Mouse (Mus musculus) CD4-positive, CD25-positive, alpha-beta regulatory T cell, adult 9 weeks (primary cell): Measurements from ENCODE around the gene Prpf6. TPM values are rescaled to one million over a fixed set of nuclear protein-coding genes. Genes with fewer than 3 reads are reported as not detected.

Experiments
- polyA plus RNA-seq: library from polyadenylated mRNA; unstranded; fragments of 100-300 nt; shearing (Covaris generic); gene quantifications from one replicate; pipeline ENCODE4 v1.2.1, GENCODE M21; 2017

The Prpf6 gene
- 102 TPM for polyA plus RNA-seq

DNA sequence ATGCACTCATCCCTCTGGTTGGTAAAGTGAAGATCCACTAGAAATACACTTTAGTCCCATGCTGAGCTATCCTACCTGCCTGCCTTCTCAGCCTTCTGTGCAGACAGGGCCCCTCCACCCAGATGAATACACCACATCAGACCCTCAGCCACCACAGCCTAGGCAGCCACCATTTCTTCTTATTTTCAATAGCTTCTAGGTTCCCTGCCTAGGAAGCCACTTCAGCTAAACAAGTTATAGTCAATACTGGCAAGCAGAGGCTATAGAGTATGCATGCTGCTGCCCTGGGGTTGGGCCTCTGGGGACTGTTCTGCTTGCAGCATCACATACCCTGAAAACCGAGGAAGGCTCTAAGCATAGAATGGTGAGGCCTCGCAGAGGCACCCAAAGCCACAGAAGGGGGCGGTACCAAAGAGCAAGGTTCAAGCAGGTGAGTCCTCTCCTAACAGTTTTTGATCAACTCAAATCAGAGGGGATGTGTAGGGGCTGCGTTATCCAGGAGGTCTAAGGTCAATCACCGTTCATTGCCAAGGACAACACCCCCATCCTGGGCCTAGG lies at the start of gene Prpf6:
TSS of gene Prpf6 (plus strand) at position 341 of the 558 bp plus-strand sequence.

DNA sequence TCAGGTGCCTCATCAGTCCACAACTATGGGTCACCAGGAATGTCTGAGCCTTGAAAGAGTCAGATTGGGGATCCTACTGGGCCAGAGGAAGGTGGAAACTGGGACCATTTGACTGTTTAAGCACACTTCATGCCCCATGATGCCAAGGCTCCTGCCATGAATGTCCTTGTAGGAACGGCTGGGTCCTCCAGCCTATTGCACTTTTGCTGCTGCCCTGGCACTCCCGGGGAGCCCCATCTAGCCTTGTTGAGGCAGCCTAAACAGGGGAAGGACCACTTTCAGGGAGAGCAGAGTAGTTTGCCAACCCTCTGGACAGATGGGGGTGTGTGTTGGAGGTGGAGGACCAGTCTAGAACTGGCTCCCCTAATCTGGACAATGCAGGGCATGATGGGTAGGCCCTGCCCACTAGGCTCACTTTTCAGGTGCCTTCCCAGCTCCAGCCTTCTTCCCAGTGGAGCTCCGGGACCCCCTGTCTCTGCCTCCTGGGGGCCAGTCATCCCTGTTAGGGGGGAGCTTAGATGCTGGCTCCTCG lies 7.2 kb upstream of the Prpf6 start, which contains the start of gene Uckl1:
TSS of gene Uckl1 (minus strand) at position 482 of the 532 bp plus-strand sequence.

DNA sequence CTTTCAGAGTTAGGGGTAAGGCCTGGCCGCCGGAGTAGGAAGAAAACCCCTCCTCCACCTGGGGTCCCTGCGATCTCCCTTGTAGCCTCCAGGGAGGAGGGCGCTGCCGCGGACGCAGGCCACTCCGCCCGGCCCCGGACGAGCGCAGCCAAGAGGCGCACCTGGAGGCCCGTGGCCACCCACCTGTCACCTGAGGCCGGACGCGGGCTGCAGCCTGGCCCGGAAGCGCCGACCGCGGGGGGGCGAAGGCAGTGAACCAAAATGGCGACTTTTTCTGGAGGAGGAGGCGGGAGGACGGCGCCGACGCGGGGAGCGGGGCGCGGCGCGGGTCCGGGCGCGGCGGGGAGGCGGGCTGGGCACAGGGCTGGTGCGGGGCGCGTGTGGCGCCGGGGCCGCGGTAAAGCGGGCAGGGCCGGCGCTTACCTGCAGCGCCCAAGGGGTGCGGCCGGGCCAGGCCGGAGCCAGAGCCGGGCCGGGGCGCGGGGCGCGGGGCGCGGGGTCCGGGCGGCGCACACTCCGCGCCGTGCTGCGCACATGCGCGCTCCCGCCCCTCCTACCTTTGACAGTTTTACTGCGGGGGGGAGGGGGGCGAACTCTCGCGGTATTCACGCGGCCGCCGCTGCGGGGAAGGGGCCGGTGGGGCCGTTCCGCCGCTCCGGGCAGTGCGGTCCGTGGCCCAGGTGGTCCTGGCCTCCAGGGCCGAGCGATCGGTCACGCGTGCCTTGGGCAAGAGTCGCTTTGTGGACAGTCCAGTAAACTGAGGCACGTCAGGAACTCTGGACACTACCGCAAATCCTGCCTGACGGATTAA lies 768 bp downstream of the Prpf6 start, which contains the start of gene Zfp512b:
TSS of gene Zfp512b (minus strand) at position 573 of the 811 bp plus-strand sequence.

DNA sequence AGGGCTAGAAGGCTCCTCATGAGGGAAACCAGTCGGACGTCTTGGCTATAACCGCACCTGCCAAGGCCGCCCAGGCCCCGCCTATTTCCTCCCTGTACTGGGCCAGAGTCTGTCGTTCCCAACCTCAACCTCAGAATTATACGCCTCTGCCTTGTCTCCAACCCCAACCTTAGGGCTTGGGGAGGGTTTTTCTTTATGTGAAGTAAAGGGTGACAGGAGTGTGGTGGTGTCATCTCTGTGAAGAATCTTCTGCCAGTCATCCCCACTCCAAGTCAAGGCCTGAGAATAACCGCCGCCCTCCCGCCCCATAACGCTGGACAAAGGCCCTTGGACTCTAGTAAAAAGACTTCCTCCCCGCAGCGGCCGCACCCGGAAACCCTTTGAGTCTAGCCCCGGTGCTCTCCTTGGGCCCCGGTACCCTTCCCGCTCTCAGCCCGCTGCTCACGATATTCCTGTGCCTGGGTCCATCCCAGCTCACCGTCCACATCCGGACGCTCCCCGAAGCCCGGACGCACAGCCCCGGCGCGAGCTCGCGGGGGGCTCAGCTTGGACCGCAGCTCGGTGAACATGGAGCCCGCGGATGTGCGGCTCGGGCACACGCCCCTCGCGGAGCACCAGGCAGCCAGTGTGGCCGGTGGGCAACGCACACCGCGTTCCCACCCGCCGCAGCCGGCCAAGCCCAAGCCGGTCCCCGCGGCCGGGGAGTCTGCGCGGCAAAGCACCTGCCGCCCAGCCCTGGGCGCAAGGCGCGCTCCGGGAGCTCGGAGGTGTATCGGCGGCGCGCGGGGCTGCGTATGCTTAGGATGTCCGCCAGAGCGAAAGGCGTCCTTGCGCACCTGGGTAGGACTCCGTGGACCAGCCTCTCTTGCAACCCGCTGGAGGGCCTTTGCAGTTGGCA lies 7.0 kb downstream of the Prpf6 start, which contains the start of gene Samd10:
TSS of gene Samd10 (minus strand) at position 759 of the 898 bp plus-strand sequence.

DNA sequence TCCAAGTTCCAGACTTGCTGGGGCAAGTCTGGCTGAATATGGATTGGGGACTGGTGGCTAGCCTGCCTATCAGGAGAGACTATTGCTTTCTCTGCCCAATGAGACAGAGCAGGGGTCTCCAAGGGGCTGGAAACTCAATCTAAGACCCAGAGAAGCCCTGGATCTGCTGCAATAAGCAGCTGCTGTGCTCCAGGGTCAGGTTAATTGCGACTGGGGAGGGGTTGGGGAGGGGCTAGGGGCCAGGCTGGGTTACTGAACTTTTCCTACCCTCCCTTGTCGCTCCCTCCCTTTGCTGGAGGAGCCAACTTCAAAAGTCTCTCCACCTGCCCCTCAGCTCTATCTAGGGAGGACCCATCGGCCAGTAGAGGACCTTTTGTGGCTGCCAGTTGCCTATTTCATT lies 65.1 kb downstream of the Prpf6 start, which contains the start of gene Gm29797:
TSS of gene Gm29797 (plus strand) at position 301 of the 400 bp plus-strand sequence.

DNA sequence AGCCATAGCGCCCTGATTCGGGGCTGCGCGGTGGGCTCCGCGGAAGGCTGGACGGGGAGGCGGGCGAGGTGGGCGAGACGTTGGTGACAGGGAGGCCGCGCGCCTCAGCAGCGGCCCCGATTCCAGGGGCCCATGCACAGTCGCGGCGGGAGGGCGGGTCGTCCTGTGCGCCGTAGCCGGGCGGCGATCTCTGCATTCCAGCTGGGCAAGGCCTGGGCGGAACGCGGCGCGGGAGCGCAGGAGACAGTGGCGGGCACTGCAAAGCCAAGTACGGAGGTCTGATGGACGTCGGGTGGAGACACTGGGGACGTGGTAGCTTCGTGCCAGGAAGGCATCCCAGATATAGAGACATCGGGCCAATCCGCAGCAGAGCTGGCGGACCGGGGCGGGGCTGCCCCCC lies 79.7 kb downstream of the Prpf6 start, which contains the start of gene Sox18:
TSS of gene Sox18 (minus strand) at position 315 of the 400 bp plus-strand sequence.

DNA sequence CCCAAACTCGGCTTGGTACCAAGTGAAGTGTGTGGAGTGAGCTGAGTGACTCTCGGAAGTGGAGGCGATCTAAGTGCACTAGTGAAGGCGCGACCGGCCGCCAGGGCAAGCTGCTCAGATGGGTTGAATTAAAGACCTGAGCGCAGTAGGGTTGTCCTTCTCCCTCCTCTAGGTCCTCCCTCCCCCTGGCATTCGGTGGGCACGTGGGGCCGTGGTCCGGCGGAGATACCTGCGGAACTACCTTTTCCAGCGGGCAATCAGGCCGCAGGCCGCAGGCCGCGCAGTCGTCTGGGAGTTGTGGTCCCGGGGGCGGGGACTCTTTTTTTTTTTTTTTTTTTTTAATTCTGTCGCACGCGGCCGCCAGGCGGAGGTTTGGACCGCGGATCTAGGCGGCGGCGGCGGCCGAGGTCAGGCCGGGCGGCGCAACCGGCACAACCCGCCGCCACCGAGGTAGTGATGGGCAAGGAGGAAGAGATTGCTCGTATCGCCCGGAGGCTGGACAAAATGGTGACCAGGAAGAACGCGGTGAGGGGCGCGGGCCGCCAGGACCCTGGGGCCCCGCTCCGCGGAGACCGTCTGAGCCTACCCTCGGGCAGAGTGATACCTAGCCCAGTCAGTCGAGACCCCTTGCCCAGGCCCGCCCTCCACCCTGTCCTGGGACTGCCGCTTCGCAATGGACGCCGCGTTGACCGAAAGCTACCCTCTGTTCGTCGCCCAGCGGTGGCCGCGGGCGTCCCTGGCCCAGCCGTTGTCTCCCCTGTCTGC lies 88.5 kb downstream of the Prpf6 start, which contains the start of gene Tcea2:
TSS of gene Tcea2 (plus strand) at position 360 of the 765 bp plus-strand sequence.

DNA sequence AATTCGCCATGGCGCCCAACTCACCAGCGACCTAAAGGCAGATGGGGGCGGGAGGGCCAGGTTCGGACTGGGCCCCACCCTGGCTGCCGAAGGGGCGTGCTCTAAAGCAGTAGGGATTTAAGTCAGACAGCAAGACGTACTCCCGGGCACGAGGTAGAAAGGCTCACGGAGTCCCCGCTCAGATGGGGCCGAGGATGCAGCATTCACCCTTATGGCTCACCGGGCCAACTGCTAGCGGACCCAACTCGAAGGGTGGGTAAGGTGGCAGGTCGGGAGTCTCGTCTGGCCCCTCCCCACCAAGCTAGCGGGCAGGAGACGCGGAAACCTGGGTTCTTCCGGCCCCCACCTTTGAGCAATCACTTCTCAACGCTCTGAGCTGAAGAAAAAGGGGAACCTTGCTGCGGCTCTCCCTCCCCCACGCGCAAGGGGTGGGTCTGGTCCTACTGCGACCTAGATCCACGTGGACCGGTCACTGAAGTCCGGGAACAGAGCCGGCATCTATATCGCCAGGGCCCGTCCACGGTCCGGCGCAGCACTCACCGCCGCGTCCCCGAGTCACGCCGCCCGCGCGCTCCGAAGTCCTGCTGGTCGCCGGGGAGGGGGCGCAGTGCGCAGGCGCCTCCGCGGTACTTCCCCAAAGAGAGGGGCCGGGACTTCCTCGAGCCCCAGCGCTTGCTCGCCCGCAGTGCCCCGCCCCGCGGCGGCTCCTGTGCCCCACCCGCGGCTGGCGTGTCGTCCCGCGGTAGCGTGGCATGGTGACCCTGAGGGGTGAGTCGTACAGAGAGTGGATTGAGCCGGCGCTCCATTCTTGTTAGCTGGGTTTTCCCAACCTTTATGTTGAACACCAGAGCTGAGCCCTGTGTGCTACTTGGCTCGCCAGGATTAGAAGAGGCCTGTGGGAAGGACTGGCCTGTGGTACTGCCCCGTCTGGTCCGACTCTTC lies 101.9 kb downstream of the Prpf6 start, which contains the start of gene Rgs19:
TSS of gene Rgs19 (minus strand) at position 639 of the 942 bp plus-strand sequence.

DNA sequence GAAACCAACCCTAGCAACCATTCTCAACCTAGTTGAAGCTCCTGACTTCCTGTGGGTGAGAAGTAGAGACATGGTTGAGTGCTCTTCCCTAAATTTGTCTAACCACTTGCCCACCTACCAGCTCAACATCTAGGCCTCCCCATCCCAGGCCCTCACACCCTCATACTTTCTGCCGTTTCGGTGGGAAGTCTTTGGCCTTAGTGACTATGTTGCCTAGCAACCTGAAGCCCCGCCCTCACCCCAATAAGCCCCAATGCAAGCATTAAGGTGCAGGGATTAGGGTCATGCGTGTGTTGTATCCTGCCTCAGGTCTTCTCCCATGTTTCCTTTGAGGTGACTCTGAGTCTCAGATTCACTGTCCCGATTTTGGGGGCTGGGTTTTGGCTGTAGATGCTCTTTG lies 106.6 kb downstream of the Prpf6 start, which contains the start of gene Lkaaear1:
TSS of gene Lkaaear1 (minus strand) at position 202 of the 400 bp plus-strand sequence.

Other genes with a start within 250 kb of the Prpf6 start
- 76.0 TPM for gene Zgpat, start 226.9 kb upstream of the Prpf6 start, polyA plus RNA-seq
- gene Arfrp1, start 226.5 kb upstream of the Prpf6 start, polyA plus RNA-seq: 162 TPM
- 343 TPM for gene Lime1, start 211.8 kb upstream of the Prpf6 start, polyA plus RNA-seq
- 1.5 TPM for gene Zbtb46, start 132.4 kb upstream of the Prpf6 start, polyA plus RNA-seq
- gene Abhd16b, start 98.7 kb upstream of the Prpf6 start, polyA plus RNA-seq: not detected
- 105 TPM for gene Tpd52l2, start 94.7 kb upstream of the Prpf6 start, polyA plus RNA-seq
- gene Dnajc5, start 71.4 kb upstream of the Prpf6 start, polyA plus RNA-seq: 85.7 TPM
- gene Uckl1, start 7.0 kb upstream of the Prpf6 start, polyA plus RNA-seq: 197 TPM
- 18.5 TPM for gene Zfp512b, start 935 bp downstream of the Prpf6 start, polyA plus RNA-seq
- gene Samd10, start 7.3 kb downstream of the Prpf6 start, polyA plus RNA-seq: 6.1 TPM
- not detected for gene Gm29797, start 65.2 kb downstream of the Prpf6 start, polyA plus RNA-seq
- not detected for gene Sox18, start 79.8 kb downstream of the Prpf6 start, polyA plus RNA-seq
- gene Tcea2, start 88.4 kb downstream of the Prpf6 start, polyA plus RNA-seq: 16.3 TPM
- gene Rgs19, start 102.1 kb downstream of the Prpf6 start, polyA plus RNA-seq: 239 TPM
- not detected for gene Lkaaear1, start 106.6 kb downstream of the Prpf6 start, polyA plus RNA-seq
- gene Oprl1, start 123.1 kb downstream of the Prpf6 start, polyA plus RNA-seq: 0.27 TPM
- gene Myt1, start 171.5 kb downstream of the Prpf6 start, polyA plus RNA-seq: not detected
- gene Pcmtd2, start 246.0 kb downstream of the Prpf6 start, polyA plus RNA-seq: 85.1 TPM